Mouse (Mus musculus) layer of hippocampus, postnatal 10 days (tissue): ENCODE data around the gene Ccsap. TPM values are rescaled to one million over a fixed set of nuclear protein-coding genes. Genes with fewer than 3 reads are reported as not detected.
"Not testable (repeated sequence)": the region's sequence is repeated elsewhere in the genome, so short reads cannot be mapped to it uniquely, and the experiment has no call there.

Experiments
- DNase-seq, 2 experiments: peaks; one replicate each; pipeline ENCODE4 v3.0.0; 2021; ENCODE audit warnings: low spot score in 2 of 2
- total RNA-seq, 2 experiments: library from RNA; stranded (reverse); gene quantifications; 2 replicates each; pipeline ENCODE4 v1.2.3; 2021

The Ccsap gene
- total RNA-seq, 2 experiments from 2014 or later, result 49.0 to 49.8 TPM

DNA sequence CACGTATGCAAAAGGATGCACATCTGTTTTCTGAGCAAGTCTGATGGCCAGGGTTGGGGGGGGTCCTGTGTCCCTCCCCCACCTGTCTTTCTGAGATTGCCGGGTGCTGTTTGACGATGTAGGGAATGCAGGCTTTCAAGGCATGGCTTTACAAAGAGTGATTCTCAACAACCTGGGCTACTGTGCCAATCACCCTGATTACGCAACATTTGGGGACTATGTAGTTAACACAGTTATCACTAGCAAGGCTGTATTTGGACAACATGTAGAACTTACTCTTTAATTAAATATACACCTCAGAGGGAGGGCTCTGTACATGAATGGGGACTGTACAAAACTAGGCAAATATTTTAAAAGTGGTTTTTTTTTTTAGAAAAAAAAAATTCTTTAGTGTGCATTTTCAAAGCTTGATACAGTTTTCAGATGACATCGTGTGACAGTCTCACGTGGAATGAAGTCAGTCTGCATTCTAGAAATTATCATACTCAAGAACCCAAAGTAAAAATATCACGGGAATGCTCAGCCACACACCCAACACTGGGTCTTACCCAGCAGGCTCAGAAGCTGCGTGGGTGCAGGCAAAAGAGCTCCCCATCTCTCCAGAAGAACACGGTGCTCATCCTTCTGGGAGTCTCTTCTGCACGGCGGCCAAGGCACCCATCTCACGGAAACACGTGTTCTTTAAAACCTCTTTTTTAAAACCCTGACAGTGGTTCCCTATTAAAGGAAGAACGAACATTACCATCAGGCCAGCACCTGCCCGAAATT, 19.2 kb downstream of the Ccsap start:
- DNase-seq, result no peak

DNA sequence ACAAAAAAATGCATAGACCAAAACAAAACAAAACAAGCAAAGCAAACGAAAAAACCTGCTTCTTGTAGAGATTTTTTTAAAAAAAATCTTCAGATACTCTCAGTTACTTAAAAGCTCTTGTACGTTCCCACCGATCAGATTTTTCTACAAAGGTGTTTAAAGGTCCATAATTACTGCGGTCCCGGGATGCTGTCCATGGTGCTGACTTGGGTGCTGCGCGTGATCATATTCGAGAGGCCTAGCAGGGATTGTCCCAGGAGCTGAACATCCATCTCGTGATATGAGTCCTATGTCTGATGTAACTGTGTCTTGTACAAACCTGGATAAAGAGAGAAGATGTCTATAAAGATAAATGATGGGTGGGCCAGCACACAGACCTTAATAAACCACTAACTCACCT, 21.5 kb downstream of the Ccsap start:
- DNase-seq, result no peak

DNA sequence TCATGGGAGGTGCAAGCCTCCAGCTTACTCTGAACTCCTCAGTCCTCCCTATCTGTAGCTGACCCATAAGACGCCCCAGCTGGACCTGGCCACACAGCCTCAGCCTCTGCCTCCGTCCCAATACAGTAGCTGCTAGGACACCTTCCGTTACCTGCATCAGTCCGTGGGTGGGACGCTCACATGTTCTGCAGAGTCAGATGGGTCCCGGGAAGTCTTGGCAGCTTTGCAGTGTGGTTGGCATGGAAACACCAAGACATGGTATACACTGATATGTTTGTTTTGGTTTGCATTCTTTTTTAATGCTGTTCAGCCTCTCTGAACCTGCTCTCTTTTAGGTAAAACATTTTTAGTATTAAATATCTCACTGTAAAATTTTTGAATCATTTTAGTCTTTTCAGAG, 23.7 kb downstream of the Ccsap start:
- DNase-seq, result no peak

DNA sequence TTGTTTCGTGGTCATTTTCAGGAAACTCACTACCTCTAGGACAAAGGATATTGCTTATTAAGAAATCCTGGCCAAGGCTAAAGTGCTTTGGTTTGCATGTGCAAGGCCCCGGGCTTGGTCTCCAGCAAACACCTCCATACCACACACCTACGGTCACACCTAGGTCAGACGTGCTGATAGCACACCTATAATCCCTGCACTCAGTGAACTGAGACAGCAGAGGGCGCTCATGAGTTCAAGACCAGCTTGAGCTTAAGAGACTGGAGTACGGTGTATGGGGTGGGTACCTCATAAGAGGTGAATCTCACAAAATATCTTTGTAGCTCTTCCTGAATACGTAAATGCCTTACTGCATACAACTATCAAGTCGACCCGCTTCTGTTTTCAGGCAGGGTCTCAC, 24.6 kb downstream of the Ccsap start:
- peak; percentile 70 to 71 for DNase-seq

DNA sequence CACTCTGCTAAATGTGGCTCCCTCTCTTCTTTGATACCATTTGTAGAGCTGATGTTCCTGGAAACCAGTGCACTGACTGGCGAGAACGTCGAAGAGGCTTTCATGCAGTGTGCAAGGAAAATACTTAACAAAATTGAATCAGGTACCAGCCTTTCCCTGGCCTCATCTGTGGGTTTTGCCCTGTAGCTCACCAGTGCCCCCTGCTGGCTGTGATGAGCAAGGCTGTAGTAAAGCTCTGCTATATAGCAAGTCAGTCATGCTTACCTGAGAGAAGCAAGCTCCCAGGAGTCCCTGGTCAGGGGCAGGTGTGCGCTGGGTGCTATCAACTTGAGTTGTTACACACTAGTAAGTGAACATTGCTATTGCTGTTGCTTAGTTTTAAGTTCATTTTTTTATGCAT, 27.3 kb downstream of the Ccsap start:
- no peak for DNase-seq

DNA sequence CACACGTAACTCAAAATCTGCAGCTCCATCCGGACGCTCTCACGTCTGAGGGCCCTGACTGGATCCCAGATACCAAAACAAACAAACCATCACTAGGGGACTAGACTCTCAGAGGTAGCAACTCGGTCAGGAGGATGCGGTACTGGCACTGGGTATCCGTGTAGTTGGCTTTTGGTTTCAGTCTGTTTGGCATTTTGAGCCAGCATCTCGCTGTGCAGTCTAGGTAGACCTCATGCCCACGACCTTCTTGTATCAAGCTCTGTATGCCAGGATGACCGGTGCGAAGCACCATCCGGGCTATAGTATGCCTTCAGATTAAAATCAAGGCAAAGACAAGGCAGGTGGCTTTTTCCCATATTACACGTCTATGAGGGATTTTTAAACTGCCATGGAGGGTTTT, 32.5 kb downstream of the Ccsap start:
- DNase-seq, result no peak

DNA sequence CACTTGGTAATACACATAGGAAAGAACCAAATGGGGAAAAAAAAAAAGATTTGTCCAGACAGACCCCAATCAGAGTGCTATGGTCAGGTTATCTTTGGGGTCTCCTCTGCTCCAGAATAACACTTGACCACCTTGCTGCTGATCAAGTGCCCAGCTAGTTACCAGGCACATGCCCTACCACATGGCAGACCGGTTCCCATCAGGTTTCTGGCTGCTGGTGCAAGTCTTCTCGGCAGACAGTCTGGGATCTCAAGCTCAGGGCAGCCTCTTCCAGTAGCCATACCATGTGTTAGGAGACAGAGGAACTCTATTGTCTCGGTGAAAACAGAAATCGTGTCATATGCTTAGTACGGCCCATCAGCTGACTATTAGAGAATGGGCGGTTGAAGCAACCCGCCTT, 33.3 kb downstream of the Ccsap start:
- DNase-seq, result no peak

DNA sequence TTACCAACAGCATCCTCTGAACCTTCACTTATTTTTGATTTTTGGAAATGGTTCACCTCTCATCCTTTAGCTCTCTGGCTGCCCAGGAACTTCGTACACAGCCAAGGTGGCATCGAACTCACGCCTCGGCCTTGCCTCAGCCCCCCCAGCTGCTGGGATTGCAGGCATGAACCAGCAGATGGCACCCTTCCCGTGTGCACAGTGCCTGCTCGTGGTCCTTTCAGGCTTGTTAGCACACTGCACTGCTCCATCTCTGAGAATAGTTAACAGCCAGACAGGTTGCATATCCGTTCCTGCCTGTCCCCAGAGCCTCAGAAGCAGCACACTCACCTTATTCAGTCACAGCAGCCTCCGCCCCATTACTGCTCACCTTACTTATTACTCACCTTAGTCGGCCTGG, 34.0 kb downstream of the Ccsap start:
- no peak for DNase-seq

DNA sequence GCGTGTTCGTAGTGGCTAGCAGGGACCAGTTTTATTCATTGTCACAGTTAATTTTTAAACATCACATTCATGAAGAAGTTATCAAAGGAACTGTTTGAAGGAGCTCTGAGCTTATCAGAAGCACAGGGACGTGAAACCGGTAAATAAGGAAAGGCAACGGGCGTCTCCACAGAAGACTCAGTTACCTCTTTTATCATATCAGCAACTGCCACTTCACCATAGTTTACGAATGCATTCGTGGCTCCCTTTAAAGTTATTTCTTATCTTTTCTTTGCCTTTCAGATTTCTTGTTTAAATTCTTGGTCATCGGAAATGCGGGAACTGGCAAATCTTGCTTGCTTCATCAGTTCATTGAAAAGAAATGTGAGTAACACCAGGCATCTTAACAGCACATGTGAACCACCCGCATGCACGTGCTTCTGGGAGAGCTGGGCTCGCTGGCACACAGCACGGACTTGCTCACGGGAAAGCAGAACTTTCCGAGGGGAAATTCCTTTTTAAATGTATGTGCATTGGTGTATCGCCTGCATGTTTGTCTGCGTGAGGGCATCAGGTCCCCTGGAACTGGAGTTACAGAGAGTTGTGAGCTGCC, 36.4 kb downstream of the Ccsap start:
- DNase-seq, result no peak

DNA sequence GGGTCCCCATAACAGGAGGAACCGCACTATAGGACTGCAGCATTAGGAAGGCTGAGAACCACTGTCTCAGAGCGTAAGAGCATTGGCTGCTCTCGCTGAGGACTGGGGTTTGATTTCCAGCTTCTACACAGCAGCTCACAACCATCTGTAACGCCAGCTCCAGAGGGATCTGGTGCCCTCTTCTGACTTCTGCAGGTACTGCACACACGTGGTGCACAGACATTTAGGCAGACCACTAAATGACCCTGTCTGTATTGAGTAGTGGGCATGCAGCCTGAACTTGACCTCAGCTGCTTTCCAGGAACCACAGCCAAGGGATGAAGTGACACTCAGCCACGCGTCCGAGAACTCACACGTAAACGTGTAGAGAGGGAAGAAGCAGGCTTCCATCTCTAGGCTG, 36.9 kb downstream of the Ccsap start:
- DNase-seq, result no peak

DNA sequence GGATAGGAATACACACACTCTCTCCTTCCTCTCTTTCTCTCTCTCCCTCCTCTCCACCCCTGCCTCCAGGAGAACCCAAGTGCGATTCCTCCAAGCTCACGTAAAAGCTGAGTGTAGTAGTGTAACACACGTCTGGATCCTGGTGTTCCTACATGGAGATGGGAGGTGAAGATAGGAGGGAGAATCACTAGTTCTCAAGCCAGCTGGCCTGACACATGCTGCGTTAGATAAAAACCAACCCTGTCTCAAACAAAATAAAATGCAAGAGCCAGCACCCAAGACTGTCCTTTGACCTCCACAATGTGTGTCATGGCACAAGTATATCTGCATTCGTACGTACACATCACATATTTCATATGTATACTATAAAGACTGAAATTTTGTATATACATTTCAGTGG, 39.2 kb downstream of the Ccsap start:
- no peak for DNase-seq

DNA sequence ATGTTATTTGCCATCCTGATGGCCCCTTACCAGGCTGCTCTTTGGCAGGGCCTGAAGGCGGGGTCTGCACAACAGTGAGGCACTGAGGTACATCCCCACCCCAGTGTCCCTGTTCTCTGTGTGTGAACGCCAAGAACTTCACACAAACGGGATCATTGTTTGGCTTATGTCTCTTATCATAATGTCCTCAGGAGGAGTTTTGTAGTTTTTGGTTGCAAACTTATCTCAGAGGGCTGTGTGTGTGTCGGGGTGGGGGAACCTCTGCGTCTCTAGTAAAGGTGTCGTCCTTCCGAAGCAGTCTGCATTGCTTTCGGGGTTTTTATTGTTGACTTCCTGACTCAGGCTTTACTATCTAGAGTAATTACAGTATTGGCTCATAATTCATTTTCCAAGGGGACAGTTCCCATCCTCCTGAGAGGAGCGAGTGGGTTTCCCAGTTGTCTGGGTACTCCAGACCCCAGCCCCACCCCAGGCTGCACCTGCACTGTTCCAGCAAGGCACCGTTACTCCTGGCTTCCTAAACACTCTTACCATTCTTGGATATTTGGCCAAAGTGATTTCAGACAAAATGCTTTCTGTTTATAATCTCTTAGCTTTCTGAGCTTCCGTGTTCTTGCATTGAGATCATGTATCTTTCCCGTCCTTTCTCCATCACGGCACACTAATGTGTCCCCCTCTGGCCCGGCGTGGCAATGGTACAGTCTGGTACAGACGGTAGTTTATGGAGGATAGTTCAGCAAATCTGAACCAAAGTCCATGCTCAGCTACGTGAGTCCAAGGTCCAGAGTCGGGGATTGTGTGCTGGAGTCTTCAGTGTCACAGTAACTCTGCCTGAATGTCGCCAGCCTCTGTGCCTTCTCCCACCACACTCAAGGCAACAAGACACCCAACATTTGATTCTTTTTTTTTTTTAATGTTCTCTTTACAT, 40.1 kb downstream of the Ccsap start:
- no peak for DNase-seq

DNA sequence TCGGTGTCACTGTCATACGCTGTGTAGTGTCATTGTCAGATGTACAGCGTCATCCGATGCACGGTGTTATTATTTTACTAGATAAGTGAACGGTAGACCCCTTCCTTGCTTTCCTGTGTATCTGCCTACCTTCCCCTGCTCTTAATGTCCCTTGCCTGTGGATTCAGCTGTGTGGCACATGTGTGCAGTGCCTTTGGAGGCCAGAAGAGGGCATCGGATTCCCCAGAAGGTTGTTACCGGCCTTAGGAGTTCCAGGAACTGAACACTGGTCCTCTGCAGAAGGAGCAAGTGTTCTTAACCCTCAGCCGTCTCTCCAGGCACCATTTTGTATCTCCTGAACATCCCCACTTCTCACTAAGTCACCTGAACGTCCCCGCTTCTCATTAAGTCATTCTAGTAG, 42.3 kb downstream of the Ccsap start:
- DNase-seq, result no peak

DNA sequence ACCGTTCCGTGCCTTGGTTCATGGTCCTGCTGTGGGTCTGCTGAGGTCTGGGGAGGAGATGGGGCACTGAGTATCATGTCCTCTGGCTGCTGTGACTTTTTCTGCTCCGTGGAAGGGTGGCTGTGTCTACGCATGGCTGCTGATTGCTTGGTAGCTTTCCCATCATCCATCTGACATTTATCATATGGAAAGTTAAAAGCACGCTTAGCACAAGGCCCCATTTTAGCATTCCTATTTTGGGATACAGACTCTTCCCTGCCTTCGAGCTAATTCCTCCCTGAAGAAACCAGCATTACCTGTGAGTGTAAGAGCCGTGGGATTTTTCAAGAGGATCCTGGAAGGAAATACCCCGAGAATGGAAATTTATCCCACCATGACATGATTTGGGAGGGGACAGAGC, 43.1 kb downstream of the Ccsap start:
- DNase-seq, result no peak

DNA sequence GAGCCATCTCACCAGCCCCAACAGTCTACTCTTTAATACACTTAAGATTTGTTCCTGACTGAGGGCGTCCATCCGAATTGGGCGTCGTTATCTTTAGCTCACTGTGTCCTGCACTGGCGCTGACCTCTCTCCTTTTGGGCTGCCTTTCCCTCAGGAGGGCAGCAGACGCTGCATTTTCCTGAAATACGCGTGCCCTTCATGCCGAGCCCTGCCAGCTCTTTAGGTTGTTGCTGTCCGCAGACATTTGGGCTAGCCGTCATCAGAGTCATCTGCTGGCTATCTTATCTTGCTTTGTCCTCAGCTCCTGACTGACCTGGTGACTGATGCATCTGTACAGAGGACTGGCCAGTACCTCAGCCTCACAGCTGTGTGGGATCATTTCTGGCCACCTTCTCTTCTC, 44.7 kb downstream of the Ccsap start:
- DNase-seq, result no peak

DNA sequence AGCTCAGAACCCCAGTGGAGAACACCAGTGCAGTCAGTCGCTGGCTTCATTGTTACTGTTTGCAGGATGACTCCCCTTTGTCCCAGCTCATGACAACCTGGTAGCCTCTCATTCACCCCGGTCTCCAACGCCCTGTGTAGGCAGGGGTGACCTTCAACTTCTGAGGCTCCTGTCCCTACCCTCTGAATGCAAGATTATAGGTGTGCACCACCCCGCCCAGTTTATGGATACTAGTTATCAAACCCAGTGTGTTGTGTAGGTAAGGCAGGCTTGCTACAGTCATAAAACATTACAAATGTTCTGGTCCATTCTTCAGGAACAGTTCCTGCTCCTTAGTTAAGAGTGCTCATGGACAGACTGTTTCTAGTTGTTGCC, 46.1 kb downstream of the Ccsap start:
- DNase-seq, result no peak

DNA sequence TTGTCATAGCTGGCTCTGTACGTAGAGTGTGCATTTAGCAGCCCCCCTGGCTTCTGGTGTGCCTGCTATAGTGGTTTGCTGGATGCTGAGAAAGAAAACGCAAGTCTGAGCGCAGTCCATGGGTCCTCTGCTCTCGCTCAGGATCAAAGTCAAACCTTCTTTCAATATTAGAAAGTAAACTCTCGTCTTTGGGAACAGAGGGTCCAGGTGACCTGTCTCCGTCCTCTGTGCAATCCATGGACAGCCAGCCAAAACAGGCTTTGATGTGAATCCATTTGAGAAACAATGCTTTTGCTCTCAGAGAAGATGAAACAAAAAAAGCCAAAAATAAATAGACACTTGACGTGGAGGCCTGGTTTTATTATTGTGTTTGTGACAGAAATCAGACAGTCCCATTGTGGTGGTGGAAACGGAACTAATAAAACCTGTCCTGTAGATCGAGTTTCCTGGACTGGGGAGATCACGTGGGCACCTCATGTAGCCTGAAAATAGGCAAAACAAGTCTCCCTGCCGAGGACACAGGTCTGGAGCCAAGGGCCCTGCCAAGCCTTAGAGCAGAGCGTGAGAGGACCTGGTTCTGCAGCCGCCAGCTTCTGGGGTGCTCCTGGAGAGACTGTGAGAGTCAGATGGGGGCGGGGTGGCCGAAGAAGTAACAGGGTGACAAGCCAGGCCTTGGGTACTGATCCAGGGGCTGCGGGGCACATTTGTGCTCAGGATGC, 46.7 kb downstream of the Ccsap start:
- peak in 1 of 2 experiments; percentile 23 for DNase-seq

DNA sequence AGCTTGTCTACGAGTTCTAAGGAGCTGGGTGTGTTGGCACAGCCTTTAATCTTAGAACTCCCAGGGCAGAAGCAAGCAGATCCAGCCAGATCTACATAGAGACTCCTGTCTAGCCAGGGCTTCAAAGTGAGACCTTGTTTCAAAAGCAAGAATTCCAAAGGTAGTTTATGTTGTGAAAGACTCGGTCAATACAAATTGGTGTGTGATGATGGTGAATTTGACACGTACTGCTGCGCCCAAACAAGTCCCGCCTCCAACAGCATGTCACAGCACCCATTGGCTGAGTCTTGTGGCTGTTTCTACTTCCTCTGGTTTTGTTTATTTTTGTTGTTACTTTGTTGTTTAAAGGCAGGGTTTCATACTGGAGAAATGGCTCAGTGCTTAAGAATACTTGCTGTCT, 47.8 kb downstream of the Ccsap start:
- no peak for DNase-seq

DNA sequence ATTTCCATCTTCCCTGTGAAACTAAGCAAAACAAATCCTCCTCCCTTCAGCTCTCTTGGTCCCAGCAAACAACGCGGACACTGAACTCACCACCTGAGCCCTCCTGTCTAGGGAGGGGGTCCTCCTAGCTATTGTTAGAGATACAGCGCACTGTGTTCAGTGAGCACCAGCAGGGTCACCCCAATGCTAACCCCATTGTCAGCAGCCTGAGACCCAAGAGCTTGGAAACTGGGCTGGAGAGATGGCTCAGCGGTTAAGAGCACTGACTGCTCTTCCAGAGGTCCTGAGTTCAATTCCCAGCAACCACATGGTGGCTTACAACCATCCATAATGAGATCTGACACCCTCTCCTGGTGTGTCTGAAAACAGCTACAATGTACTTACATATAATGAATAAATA, 50.7 kb downstream of the Ccsap start:
- not testable (repeated sequence) for DNase-seq

DNA sequence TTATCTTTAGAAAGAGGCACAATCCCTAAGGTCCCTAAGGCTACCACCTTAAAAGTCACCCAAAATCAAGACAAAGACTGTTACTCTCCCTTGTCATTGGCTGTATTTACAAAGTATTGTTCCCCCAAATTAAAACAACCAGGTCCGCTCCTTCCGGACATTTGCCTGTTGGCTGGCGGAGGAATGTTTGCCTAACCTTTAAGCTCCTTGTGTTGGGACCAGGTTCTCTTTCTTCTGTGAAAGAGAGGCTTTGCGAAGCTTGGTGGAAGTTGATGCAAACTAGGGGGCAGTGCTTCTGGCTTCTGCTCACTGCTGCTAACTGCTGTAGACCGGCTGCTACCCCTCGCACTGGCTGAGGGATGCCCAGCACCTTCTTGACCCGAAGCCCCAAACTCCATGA, 51.3 kb downstream of the Ccsap start:
- DNase-seq, result no peak

DNA sequence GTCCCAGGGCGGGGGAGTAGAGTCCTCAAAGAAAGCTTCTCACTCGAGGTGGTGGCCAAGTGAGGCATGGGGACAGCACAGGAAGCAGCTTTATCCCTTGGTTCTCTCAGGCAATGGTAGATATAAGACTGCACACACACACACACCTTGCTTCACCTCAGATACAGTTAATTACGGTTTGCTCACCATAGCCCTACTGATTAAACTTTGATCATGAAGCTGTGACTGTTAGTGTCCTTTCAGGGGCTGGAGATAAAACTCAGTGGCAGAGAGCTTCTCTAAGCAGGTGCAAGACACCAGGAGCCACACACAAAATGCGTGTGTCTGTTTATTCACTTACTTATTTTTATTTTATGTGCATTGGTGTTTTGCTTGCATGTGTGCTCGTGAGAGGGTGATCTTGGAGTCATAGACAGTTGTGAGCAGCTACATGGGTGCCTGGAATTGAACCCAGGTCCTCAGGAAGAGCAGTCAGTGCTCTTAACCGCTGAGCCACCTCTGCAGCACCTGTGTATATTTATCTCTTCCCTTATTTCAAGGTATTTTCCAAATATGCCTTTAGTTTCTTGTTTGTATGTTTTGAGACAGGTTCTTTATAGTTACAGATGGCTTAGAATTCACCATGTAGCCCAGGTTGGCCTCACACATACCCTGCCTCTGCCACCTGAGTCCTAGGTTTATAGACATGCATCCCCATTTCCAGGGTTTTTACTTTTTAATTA, 52.0 kb downstream of the Ccsap start:
- no peak for DNase-seq
